Mouse (Mus musculus) Muller cell, postnatal 12 days (primary cell): ENCODE results near the gene Smpdl3b.

Experiments used
- DNase-seq: peaks from one replicate; pipeline ENCODE4 v3.0.0-alpha.2; 2015; ENCODE audit errors: inconsistent ontology term

The Smpdl3b gene

DNA sequence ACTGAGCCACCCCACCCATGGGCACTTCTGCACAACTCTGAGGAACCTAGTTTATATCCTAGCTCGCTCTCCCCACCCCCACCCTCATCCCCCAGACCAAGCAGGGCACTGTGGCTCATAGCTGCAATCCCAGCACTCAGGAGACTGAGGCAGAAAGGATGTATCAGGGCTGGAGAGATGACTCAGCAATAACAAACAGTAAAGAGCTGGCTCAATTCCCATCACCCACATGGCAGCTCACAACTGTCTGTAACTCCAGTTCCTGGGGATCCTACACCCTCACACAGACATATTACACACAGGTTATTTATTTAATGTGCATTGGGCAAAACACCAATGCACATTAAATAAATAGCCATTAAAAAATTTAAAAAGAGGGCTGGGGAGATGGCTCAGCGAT lies 21.7 kb downstream of the Smpdl3b start:
- DNase-seq: no peak

GRCm38 (mm10) chr4:132734766-132735165 lies 22.3 kb downstream of the Smpdl3b start:
- DNase-seq: no peak

DNA sequence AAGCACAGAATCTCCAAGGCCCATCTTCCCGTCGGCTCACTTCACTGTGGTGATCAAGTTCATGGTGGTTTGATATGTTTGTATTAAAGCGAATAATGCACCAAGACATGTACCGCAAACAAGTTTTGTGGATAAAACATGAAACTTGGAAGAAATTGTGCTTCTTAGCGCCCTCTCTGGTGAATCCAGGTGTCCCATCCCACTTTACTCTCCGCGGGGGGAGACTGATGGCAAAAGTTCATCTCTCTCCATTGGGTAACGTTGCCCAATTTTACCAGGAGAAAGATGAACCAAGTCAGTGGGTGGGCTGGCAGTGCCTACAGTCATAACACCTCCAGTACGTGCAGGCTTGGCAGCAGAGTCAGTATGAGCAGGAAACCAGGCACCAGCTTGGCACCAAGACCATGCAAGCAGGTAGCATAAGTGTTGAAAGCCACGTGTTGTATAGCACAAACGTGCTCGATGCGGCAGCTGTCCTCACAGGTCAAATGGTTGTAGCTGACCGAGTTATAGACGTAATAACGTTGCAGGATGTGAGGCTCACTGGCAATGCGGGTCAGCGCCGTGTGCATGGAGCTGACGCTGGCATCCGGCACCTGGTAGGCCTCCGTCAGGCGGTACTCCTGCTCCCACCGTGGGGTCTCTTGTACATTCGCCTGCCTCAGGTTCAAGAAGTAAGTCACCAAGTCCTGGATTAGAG lies 23.8 kb downstream of the Smpdl3b start:
- no peak for DNase-seq

DNA sequence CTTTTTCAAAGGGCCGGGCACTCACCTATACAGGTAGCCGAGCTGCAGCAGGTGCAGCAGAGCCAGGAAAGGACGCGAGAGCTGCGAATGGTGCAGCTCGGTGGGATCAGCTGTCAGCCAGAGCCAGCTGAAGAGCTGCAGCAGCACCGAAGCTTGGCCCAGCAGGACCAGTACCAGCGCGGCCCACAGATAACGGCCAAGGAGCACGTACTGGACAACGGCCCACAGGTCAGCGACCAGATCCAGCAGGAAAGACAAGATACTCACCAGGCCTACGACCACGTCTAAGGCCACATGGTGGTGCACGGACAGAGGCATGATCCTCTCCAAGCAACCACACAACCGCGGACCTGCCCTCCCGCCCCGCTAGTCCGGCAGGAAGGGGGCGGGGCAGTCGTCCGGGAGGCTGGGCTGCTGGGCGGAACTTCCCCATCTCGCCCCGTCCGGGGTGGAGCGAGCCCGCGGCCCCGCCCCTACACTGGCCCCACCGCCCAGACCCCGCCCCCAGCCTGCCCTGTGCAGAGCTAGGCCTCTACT lies 24.8 kb downstream of the Smpdl3b start, which contains the start of gene Xkr8:
Xkr8 (minus strand) TSS at position 399 of the 537 bp plus-strand sequence.
- peak; percentile 95 for DNase-seq

DNA sequence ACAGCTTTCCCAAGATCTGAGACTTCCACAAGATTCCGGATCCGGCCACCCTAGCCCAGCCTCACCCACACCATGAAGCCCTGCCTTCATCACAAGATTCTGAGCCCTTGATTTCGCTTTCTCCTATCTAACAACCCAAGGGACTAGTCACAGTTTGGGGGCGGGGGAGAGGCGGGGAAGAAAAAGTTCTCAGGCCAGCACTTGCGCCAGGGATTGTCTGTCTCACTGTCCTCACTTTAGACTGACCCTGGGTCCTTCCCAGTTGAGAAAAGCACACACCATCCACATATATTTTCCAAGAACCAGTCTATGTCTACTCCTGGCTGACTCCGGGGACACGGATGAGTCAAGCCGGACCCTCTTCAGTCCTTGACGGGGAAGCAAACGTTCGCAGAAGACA lies 25.4 kb downstream of the Smpdl3b start:
- DNase-seq: peak; percentile 38

DNA sequence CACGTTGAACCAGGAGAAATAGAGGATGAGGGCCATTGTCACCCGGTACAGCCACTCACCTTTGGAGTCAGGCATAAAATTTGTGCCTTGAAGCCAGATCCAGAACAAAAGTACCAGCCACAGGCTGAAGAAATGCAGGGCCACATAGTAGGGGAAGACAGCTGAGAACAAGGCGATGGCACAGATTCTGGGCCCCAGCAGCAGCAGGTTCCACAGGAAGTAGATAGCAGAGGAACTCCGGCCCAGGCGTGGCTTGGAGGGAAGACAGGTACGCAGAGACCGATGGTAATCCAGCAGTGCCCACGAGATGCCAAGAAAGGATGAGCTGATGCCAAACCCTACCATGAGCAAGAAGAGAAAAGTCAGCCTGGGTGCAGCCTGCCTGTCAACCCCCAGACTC lies 28.8 kb downstream of the Smpdl3b start:
- no peak for DNase-seq

DNA sequence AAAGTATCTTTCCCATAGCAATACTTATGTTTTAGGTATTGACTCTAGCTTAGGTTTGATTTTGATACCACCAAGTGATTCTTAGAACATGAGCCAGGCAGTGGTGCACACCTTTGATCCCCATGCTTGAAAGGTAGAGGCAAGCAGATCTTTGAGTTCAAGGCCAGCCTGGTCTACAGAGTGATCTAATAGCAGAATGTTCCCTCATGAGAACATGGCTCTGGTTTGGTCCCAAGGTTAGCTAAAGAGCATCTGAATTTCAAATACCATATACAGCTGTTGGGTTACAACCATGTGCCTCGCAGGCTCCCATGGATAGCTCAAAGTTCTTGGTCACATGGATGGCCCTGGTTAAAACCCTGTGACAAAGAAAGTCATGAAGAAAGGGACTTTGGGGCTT lies 38.8 kb downstream of the Smpdl3b start:
- no peak for DNase-seq

DNA sequence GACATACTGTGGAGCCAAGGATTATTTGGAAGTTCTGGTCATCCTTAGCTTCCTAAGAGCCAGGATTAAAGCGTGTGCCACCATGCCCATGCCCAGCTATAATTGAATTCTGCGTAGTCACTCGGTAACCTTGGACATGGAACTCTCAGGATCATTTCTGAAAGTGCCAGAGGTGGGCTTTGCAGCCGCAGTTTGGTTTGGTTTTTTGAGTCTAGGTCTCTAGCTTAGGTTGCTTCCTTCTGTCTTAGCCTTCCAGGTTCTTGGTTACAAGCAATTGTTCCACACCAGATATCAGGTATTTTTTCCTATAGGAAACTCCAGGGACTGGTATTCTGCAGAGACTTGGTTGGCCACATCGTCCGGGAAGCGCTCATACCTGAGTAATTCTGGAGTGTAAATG lies 43.9 kb downstream of the Smpdl3b start:
- no peak for DNase-seq

GRCm38 (mm10) chr4:132706885-132707284 lies 50.2 kb downstream of the Smpdl3b start:
- DNase-seq: no peak

- DNase-seq: no peak
Measured at GRCm38 (mm10) chr4:132702076-132702475, 55.0 kb downstream of the Smpdl3b start.

DNA sequence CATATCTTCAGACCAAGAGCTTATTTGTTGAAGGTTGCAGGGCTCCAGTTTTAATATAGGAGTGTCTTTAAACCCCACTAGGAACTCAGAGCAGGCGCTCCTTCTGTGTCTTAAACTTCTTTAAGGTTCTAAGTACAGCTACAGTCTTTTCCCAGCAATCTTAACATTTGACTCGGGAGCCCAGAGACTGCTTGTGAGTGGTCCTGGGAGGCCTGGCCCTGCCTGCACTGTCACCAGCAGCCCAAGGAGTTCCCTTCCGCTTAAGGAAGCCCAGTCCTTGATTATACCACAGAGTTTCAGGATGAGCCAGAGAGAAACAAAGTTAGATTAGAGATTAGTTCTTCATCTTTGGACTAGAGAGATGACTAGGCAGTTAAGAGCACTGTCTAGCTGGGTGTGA lies 63.7 kb downstream of the Smpdl3b start:
- DNase-seq: no peak

DNA sequence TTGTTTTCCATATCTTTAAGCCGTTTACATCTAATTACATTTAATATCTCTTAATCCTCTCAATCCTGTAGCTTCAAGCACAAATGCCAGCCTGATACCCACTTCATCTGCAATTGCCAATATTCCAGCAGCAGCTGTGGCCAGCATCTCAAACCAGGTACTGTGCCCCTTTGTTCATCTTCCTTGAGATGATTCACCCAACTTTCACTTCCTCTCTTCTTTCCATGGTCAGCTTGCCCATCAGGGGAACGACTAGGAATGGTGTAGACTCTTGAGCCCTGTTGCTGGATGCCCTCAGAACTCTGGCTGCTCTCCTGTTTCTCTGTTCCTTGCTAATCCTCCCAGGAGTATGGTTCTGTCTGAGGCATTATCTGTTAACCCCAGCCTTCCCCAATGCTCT lies 67.4 kb downstream of the Smpdl3b start:
- no peak for DNase-seq
